Mouse (Mus musculus): ENCODE results near the gene Rbms3.

Rbms3 gene

DNA sequence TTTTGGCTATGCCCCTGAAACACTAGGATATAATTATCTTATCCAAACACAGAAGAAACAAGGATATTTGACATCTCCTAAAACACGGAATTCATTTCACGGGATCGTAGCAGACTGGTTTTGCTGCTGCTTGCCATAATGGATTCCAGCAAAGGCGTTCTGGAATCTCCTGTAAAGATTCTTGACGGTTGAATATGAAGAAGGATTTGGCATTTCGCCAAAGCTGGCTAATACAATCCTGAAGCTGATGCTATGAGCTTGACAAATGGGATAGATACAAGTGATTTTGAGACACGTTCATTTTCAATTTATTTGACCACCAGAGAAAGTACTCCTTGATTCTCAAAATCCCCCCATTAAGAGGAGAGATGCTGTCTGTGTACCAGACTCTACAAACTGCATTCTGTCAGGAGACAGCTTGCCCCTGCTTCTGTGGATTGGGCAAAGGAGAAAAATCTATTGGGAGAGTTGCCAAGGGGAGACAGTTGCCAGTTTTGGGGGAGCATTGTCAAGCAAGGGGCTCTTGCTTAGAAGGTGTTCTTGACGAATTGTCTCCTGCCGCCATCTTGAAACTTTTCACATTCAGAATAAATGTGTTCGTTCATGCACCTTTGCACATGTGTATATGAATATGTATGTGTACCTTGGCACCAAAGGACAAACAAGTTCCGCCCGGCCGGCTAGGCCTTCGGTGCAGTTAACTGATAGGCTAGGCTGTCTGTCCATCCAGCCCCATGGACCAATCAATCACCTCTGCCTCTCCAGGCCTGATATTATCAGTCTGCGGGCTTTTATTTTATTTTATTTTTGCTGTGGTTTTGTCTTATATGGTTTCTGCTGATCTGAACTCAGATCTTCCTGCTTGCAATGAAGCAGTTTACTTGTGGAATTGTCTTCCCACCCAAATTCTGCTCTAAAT lies 442.3 kb downstream of the Rbms3 start:
- DNase-seq (ENCODE audit: low spot score in 2 of 2) = no peak

DNA sequence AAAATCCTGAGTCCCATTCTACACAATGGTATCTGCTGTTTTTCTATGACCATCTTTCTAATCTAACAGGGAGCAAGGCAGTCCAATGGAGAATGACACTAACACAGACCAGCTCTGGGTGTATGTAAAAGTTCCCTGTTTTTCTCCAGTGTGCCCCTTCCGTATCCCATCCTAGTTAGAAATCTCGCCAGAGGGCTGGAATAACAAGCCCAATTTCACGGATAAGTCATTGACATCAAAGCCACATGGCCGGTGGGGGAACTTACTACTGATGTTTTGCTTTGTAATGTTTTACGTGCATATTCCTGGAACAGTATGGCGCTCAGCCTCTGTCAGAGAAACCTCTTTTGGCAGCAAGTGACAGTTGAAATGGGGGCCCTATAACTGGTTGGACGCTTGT lies 449.1 kb downstream of the Rbms3 start:
- DNase-seq (ENCODE audit: low spot score in 2 of 2) = no peak

DNA sequence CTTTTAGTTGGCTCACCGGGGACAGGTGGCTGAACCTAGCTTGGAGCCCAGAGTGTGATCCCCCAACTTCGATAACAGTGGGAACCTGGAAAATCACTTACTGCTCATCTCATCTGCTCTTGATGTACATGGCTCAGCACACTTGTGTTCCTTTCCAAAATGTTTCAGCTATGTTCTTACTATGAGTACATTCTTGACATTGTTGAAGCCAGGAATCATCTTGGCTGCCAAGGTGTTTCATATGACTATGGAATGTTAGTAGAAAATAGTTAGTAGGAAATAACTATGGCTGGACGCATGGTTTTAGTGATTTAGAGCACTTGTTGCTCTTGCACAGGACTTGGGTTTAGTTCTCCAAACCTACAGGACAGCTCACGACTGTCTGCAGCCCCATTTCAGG lies 451.3 kb downstream of the Rbms3 start:
- DNase-seq (ENCODE audit: low spot score in 2 of 2) = no peak

DNA sequence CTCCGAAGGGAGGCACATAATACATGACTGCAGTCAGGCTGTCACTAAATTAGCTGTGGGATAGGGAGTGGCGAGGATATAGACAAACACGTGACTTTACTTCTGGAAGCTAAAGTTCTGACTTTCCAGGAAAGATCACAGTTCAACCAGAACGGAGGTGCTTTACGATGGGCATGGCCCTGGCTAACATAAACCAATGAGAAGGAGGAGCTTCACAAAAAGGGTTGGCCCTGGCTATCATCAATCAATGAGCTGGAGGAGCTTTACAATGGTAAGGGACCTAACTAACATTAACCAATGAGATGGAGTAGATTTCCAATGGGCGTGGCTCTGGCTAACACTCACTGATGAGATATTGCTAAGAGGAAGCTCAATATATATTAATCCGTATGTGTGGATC lies 457.2 kb downstream of the Rbms3 start:
- no peak for DNase-seq (ENCODE audit: low spot score in 2 of 2)

DNA sequence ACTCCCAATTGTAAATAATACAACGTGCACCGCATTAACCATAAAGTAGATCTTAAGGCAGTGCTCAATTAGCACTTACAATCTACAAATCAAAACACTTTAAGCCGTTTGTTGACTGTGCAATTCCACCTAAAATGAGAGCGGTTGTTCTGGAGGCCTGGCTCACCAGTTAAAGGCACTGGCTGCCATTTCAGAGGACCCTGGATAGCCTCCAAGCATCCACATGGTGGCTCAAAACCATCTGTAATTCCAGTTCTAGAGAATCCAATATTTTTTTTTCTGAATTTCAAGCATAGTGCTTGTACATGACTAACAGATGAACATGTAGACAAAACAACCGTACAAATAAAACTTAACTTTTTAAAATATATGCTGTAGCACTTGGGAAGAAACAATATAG lies 460.5 kb downstream of the Rbms3 start:
- no peak for DNase-seq (ENCODE audit: low spot score in 2 of 2)

DNA sequence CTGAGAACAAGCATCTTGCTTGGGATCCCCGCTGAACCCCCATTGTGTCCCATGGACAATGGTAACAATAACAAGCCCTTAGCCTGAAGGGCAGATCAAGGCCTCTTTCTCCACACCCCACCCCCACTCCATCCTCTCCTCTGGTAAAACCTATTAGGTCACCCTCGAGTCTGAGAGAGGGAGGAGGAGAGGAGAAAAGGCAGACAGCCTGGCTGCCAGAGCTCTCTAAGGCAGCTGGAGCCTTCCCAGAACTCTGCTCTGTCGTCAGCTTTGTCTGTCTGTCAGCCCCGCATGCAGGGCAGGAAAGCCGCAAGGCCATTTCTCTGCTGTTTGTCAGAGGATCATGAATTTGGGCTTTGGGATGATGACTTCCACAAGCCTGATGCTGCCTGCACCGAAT lies 466.6 kb downstream of the Rbms3 start:
- DNase-seq (ENCODE audit: low spot score in 2 of 2) = peak in 1 of 2 experiments; percentile 9

DNA sequence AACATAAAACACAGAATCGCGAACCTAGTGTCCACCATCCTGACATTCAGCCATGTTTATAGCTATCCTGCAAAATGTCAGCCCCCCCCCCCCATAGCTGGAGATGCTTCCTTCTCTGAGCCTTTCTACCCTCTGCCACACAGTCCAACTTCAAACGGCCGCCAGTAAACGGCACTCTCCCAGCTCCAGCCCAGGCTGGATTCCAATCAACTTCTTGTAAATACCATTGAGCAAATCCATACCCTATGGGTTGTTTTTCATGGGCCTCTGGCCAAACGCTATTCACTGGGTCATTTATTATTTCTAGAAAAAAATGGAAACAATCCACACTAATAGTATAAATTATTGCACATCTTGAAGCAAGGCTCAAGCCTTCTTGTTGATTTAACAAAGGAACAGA lies 468.6 kb downstream of the Rbms3 start:
- no peak for DNase-seq (ENCODE audit: low spot score in 2 of 2)

DNA sequence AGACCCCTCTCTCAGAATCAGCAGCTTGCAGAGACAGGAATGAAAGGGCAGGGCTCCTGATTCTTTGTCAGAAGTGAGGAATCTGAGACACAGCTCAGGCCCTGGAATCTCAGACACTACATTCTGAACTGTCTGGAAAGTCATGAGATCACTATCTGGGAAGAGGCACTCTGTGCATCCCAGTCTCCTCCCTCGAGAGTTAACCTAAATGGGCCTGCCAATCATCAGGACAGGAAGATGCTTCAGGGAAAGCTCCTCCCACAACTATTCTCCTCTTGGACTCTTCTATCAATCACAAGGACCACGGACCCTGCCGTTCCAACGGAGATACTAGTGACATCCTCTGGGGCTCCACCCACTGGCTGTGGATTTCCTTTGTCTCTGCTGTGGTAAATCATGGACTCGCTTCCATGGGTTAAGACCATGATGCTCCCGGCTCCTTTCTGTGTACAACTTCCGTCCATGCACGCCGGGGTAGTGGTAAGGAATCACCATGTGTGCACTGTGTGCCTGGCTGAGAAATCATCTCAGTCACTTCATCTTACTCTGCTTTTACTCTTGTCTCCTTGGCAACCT lies 473.3 kb downstream of the Rbms3 start:
- DNase-seq (ENCODE audit: low spot score in 2 of 2) = no peak

DNA sequence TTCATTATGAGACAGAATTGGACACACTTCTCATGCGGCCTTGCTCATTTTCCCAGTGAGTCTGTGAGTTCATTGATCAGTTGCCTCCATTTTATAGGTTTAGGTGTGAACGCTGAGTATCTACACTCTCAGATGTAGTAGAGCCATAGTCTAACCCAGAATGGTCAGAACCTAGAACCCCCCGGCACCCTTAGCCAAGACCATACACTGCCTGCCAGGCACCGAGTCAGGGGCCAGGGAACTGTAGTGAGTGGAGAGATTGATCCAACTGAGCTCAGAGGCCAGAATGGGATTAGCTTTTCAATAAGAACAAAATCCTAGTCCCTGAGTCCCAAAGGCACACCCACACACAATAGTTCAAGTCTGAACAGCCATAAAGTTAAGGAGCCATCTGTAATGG lies 475.1 kb downstream of the Rbms3 start:
- DNase-seq (ENCODE audit: low spot score in 2 of 2) = no peak

DNA sequence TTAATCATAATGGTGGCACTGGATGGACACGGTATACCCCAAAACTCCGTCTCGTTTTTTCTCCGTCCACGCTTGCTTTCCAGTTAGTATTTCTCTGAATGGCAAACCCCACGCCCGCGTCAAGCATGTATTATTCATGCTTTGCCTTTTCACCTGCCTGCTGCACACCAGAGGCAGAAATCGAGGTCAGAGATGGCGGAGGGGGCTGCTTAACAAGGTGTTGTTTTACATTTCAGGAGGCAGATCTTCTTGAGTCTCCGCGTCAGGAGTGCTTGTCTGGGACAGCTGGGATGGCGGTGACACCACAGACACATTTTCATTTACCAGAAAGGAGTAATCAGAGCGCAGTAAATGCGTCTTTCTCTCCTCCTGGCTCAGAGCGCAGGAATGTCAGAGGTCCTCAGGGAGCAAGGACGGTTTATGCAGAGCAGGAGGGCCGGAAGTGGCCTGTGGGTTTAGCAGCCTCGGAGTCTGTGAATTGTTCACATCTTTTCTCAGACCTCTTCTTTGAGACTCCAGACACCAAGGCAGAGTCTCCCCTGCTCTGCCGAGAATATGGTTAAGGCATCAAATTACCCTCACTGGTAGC lies 475.9 kb downstream of the Rbms3 start:
- DNase-seq (ENCODE audit: low spot score in 2 of 2) = no peak

DNA sequence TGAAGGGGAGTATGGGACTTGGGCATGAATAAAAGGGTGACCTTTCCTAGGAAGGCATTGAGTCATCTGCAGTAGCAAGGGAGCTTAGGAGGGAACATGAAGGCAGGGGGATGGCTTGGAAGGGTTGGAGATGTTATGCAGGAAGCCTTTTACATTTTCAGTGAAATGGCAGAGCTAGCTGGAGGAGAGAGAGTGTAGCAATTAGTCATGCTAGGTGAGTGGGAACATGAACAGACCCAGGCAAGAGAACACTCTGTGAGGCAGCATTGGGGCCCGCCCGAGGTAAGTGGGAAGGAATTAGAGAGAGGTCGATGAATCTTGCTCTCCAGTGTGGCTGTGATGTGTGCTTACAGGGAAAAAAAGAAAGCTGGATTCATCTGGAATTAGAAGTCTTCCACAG lies 477.8 kb downstream of the Rbms3 start:
- no peak for DNase-seq (ENCODE audit: low spot score in 2 of 2)

DNA sequence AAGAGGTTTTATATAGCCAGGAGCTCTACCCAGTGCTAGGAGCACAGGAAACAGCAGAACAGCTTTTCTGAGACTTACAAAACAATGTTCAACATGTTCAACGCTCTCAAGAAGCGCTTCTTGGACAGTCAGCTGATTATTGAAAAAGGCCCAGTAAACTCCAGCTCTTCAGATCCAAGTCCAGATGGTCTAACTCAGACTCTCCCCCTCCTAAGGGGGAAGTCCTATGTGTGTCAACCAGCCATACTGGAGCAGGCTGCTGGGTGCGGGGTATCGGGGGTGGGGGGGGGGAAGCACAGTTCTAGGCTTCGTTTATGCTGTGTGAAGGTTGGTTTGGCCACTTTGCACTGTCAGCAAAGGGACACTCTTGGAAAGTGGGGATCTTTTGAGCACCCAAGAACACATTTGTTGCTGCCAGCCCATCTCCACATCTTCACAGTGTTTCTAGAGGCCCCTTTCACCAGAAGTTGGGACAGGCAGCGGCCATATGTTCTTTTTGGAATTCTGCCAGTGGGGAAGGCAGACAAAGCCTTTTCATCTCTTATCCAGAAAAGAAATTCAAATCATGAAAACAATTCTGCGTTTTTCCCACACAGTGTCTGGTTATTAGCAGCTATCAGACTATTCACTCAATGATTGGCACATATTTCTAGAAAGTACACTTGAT lies 485.5 kb downstream of the Rbms3 start:
- no peak for DNase-seq (ENCODE audit: low spot score in 2 of 2)

DNA sequence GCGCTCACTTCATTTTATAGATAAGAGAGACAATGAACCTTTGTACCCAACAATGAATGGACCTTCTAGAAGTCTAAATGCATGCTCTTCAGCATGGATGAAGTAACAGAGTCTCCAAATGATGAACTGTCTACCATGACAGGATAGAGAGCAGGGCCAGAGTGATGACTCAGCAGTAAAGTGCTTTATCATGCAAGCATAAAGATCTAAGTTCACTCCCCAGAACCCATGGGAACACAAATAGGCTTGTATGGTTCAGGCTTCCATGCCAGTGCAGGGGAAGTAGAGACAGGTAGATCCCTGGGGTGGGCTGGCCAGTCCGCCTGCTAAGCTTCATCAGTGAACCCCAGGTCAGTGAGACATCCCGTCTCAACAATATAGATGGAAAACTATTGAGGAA lies 489.7 kb downstream of the Rbms3 start:
- no peak for DNase-seq (ENCODE audit: low spot score in 2 of 2)

DNA sequence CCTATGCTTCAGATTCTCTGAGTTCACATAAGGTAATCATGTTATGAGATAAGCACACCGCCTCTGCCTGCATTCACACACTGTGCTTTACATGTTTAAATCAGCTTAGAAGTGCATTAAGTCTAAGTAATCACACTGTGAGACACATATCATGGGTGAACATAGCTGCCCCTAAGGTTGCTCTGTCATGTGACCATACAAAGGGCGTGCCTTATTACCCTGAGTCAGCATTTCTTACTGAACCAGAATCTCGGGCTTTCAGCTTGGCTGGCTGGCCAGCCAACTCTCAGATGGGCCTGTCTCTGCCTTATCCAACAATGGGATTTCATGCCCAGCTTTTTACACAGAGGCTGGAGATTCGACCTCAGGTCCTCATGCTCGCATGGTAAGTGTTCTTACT lies 493.3 kb downstream of the Rbms3 start:
- no peak for DNase-seq (ENCODE audit: low spot score in 2 of 2)

DNA sequence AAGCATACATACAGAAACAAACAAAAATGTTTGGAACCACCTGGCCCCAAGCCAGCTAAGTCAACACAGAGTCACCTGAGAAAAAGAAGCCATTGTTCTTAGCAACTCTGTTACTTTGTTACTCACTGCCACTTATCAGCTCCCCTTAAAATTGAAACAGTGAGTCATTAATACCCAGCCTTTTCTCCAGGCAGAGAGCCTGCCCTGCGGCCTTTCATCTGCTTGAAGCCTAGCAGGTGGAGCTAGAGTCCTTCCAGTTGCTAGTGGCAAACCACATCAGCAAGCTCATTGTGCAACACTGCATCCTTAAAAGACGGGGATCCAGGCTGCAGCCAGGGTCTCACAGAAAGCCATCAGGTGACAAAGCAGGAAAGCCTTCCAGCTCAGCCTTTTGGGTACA lies 495.7 kb downstream of the Rbms3 start:
- peak in 1 of 2 experiments; percentile 41 for DNase-seq (ENCODE audit: low spot score in 2 of 2)

DNA sequence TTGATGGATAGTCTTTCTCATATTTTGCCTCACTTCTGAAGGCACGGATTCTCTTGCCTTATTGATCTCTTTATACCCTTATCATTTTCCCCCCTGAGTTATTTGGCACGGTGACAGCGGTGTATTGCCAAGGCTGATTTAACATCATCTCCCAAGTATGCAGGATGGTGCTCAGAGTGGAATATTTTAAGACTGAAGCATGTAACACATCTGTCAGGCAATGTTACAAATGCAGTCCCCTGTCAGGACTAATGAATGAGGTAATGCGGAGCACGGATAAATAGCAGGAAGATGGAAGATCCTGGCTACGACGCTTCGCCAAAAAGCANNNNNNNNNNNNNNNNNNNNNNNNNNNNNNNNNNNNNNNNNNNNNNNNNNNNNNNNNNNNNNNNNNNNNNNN lies 502.9 kb downstream of the Rbms3 start:
- DNase-seq (ENCODE audit: low spot score in 2 of 2) = no peak

DNA sequence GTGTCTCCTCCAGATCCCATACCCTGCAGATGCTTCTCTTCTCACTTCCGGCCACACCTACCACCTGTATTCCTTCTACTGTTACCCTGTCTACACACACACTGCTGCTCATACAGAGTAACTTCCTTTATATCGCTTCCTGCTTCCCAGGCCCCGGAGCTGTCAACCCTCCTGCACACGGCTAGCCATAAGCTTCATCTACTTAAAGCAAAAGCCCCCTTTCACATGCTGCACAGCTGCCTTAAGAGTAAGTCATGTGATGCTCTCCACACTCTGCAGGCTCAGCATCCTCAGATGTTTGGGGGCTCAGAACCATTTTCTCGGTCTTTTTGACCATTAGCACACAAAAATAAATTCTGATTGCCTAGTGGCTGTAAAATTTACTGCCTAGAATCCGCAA lies 503.9 kb downstream of the Rbms3 start:
- DNase-seq (ENCODE audit: low spot score in 2 of 2) = no peak

DNA sequence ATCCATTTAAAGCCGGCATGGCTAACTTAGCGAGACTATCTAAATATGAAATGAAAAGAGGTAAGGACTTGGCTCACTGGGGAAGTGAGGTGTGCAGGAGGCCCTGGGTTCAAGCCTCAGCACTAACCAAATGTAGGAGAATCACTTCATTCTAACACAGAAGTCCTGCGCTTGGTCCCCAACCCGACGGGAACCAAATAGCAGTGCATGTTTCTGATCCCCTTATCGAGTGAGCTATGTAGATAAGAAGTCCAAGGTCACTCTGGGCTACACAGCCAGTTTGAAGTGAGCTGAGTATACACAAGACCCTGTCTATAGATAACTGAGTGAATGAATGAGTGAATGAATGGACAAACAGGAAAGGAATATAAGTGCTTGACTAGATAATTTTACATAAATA lies 508.1 kb downstream of the Rbms3 start:
- no peak for DNase-seq (ENCODE audit: low spot score in 2 of 2)

DNA sequence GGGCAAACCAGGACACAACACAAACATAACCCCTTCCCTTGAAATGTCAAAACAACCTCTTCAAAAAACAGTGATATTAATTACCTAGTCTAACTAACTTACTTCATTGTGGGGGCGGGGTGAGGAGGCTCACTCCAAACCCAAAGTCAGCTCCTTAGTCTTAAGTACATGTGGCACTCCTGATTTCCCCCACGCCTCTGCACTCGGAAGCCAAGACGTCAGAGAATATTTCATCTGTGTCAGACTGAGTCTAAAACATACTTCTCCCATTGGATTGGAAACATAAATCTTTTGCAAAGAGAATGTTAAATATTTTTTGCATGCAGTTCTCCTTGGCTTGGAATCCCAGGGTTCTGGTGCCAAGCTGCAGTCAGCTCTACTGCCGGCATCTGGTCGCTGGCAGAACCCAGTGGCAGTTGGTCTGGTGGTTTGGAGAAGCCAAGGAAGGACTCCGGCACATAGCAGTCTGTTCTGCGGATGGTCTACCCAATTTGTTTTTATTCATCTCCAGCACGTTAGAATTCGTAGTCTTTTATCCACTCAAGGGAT lies 512.5 kb downstream of the Rbms3 start:
- no peak for DNase-seq (ENCODE audit: low spot score in 2 of 2)

DNA sequence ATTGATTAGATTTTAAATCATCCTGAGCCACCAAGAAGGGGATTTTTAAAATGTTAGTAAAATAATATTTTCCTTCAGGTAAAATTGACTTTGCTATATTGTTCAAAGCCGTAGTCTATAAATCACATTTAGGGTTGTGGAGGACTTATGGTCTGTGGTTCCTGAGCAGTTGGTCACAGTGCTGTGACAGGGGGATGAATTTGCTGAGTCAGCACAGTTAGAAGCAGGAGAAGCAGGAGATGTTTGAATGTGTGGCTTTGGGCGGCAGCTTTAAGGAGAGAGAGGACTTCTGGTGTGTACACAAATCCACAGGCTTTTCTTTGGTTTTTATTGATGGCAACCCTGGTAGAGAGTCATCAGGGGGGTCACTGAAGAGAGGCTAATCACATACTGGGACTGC lies 514.1 kb downstream of the Rbms3 start:
- DNase-seq (ENCODE audit: low spot score in 2 of 2) = no peak

DNA sequence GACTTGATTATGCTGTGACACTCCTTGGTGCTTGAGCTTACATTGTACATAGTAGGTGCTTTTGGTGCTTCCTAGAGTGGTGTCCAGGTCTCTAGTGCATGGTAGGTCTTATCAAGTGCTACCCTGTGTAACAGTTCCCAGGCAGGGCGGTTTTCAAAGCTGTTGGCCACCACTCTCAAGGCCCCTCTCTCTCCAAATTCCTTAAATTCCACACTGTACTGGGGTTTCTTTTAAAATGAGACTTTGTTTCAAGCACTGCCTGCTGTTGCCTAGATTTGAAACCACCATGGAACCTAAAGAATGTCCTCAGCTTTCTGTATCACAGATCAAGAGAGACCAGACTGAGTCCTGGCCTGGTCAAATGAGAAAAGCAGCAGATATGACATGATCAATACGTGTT lies 516.1 kb downstream of the Rbms3 start:
- DNase-seq (ENCODE audit: low spot score in 2 of 2) = no peak

DNA sequence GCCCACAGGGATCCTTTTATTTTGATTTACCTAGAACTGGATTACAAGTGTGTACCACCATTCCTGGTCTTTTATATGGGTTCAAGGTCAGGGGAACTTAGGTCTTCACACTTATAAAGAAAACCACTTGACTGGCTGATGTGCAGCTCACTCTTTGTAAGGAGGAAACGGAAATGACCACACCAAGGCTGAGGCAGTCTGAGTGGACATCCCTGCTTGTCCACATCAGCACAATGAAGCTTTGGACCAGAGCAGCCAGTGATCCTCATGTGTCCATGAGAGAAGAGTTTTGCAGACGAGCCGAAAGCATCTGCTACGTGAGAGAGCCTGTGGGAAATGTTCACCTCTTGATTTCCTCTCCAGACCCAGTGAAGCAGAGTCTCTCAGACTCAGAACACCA lies 521.8 kb downstream of the Rbms3 start:
- peak in 1 of 2 experiments; percentile 0 for DNase-seq (ENCODE audit: low spot score in 2 of 2)
